In genomic region chr3:152122101-152122500, GRCm38 (mm10) we compare ENCODE assay signal across 8 mouse cellular contexts. TPM values are rescaled to one million over a fixed set of nuclear protein-coding genes. Genes with fewer than 3 reads are reported as not detected.
DNase-seq lines count a peak whose midpoint lies in the region; ATAC-seq and TF ChIP-seq lines count a peak whose summit lies in the region.

No protein-coding gene starts in this region.

- no peak overlapping the region for H3K27ac ChIP-seq in limb, embryonic 14.5 days (replicated peaks; ENCODE audit: low read depth, low read length)
- H3K27ac ChIP-seq in limb, embryonic 10.5 days, result no peak overlapping the region
- peak overlapping the region; percentile 79 for H3K27ac ChIP-seq in heart, embryonic 10.5 days

- no peaks in the 10 kb centered on the region for H3K9me3 ChIP-seq in limb, embryonic 14.5 days (ENCODE audit: control insufficient read depth, low read length)
- H3K9me3 ChIP-seq in limb, embryonic 10.5 days (replicated peaks), result no peaks in the 10 kb centered on the region
- no peaks in the 10 kb centered on the region for H3K9me3 ChIP-seq in heart, embryonic 10.5 days

- H3K9ac ChIP-seq in limb, embryonic 14.5 days (ENCODE audit: low read depth, low read length, severe bottlenecking), result no peak overlapping the region

- H3K36me3 ChIP-seq in limb, embryonic 14.5 days (ENCODE audit: control insufficient read depth, insufficient read depth, low read length), result no peaks in the 10 kb centered on the region
- H3K36me3 ChIP-seq in limb, embryonic 10.5 days, result no peaks in the 10 kb centered on the region
- H3K36me3 ChIP-seq in heart, embryonic 10.5 days, result no peaks in the 10 kb centered on the region; the same call in 1 of the 2 replicates
- no peaks in the 10 kb centered on the region for H3K36me3 ChIP-seq in myocyte (ENCODE audit: control insufficient read depth, insufficient read depth)

- H3K79me2 ChIP-seq in myocyte (ENCODE audit: control insufficient read depth, insufficient read depth), result no peaks in the 10 kb centered on the region

- WGBS in limb, embryonic 14.5 days, result 38% methylated on average over 6 of the region's 6 CpGs
- WGBS in limb, embryonic 10.5 days, result 70% methylated on average over 6 of the region's 6 CpGs
- WGBS in heart, embryonic 10.5 days, result 20% methylated on average over 6 of the region's 6 CpGs

- no peaks in the 10 kb centered on the region for H3K4me1 ChIP-seq in limb, embryonic 14.5 days (ENCODE audit: control insufficient read depth, insufficient read depth, low read length)
- no peaks in the 10 kb centered on the region for H3K4me1 ChIP-seq in limb, embryonic 10.5 days
- peaks cover 52% of the 10 kb centered on the region for H3K4me1 ChIP-seq in heart, embryonic 10.5 days

- H3K4me2 ChIP-seq in limb, embryonic 14.5 days (replicated peaks; ENCODE audit: low read depth, low read length, severe bottlenecking), result no peak overlapping the region
- H3K4me2 ChIP-seq in myocyte (ENCODE audit: low read depth), result peak overlapping the region; percentile 78

- ATAC-seq in limb, embryonic 14.5 days (ENCODE audit: low FRiP score, low read depth), result no peak

- peak; percentile 54 for DNase-seq in limb, embryonic 14.5 days (ENCODE audit: low spot score)
- DNase-seq in limb, embryonic 10.5 days (ENCODE audit: low spot score), result no peak
- peak; percentile 85 to 89 for DNase-seq in adrenal gland, postnatal 36 days
- DNase-seq in heart, embryonic 10.5 days (ENCODE audit: low spot score), result no peak
- DNase-seq in kidney, postnatal 25 days, result peak; percentile 88 to 90
- DNase-seq in retina, postnatal 1 day, result no peak
- DNase-seq in yolk sac, embryonic 10.5 days (ENCODE audit: low spot score), result no peak

- no peaks in the 10 kb centered on the region for H3K27me3 ChIP-seq in limb, embryonic 14.5 days (ENCODE audit: control insufficient read depth, insufficient read depth, low read length)
- H3K27me3 ChIP-seq in limb, embryonic 10.5 days (ENCODE audit: low read depth, poor library complexity, severe bottlenecking), result no peaks in the 10 kb centered on the region
- no peaks in the 10 kb centered on the region for H3K27me3 ChIP-seq in heart, embryonic 10.5 days (ENCODE audit: insufficient read depth, poor library complexity, severe bottlenecking)
- H3K27me3 ChIP-seq in myocyte (ENCODE audit: control insufficient read depth, insufficient read depth, insufficient read length), result no peaks in the 10 kb centered on the region

- TF ChIP-seq POLR2A in limb, embryonic 14.5 days (IDR thresholded peaks at IDR 0.05; ENCODE audit: borderline replicate concordance, extremely low read depth, insufficient read depth, insufficient read length), result no peak
- no peak for TF ChIP-seq POLR2A in myocyte (IDR thresholded peaks at IDR 0.05; ENCODE audit: insufficient read length, low read depth)

- no peak overlapping the region for H3K4me3 ChIP-seq in limb, embryonic 14.5 days (replicated peaks; ENCODE audit: low read length)
- H3K4me3 ChIP-seq in limb, embryonic 10.5 days, result no peak overlapping the region
- H3K4me3 ChIP-seq in heart, embryonic 10.5 days, result no peak overlapping the region
- H3K4me3 ChIP-seq in myocyte, result no peak overlapping the region

- no peak overlapping the region for H3ac ChIP-seq in myocyte (ENCODE audit: control insufficient read depth, insufficient read length)

TF ChIP-seq in myocyte, 11 proteins besides CTCF, POLR2A, EP300 and RAD21:
- no peak for TF ChIP-seq MAX (IDR thresholded peaks at IDR 0.05; ENCODE audit: low read depth)
- TF ChIP-seq MYOD1 (IDR thresholded peaks at IDR 0.05; ENCODE audit: control insufficient read depth in 1 of 3, insufficient read length in 2 of 3, low read depth in 2 of 3), result no peak
- 0 out of 2 replicates have a peak, but pooled peaks have one; percentile 32 for TF ChIP-seq CEBPB (IDR thresholded peaks at IDR 0.05; ENCODE audit: insufficient read depth, poor library complexity, severe bottlenecking)
- TF ChIP-seq MYOG (IDR thresholded peaks at IDR 0.05; ENCODE audit: control insufficient read depth in 1 of 3, insufficient read depth in 1 of 3, insufficient read length in 2 of 3, low read depth in 2 of 3), result no peak
- no peak for TF ChIP-seq TCF3 (IDR thresholded peaks at IDR 0.05; ENCODE audit: insufficient read length, low read depth)
- no peak for TF ChIP-seq TCF12 (IDR thresholded peaks at IDR 0.05; ENCODE audit: insufficient read depth, poor library complexity, severe bottlenecking)
- TF ChIP-seq USF1 (IDR thresholded peaks at IDR 0.05; ENCODE audit: low read depth), result peak; percentile 83
- no peak for TF ChIP-seq SRF (IDR thresholded peaks at IDR 0.05; ENCODE audit: control insufficient read depth, insufficient read length, low read depth)
- no peak for TF ChIP-seq REST (IDR thresholded peaks at IDR 0.05; ENCODE audit: insufficient read depth, insufficient read length)
- TF ChIP-seq E2F4 (IDR thresholded peaks at IDR 0.05; ENCODE audit: insufficient read depth), result no peak
- no peak for TF ChIP-seq POLR2AphosphoS2 (IDR thresholded peaks at IDR 0.05; ENCODE audit: insufficient read length, low read depth)

RNA-seq across cellular contexts. Expression of gene Gipc2, which starts 43.9 kb away (rescaled TPM):
- polyA plus RNA-seq in limb, embryonic 14.5 days (2012; rRNA removed), result 0.79 and 2.6 TPM in 2 replicates
- polyA plus RNA-seq in limb, embryonic 14.5 days (2014; fragmentation: Nextera tagmentation; extraction: Ambion mirVana), result 2.9 and 4.3 TPM in 2 replicates
- 2.1 and 4.5 TPM in 2 replicates for polyA plus RNA-seq in limb, embryonic 10.5 days (2016; fragmentation: Nextera tagmentation; extraction: Ambion mirVana)
- total RNA-seq in adrenal gland, postnatal 36 days (2021), result 1 to 10 TPM in 1 of 2 experiments, under 1 TPM in 1; 0.79 to 1.3 TPM
- 4.2 and 10.8 TPM in 2 replicates for polyA plus RNA-seq in heart, embryonic 10.5 days (2016; fragmentation: Nextera tagmentation; extraction: Ambion mirVana)
- polyA plus RNA-seq in myocyte (2012; fragmentation: generic; extraction: Trizol), result 0.16 TPM

Comparison
In these comparisons a context has a peak if more than half of its experiments do, and no peak if none do; other contexts are left out.
1. DNase-seq: peak in limb, embryonic 14.5 days (single experiment), adrenal gland, postnatal 36 days (2 of 2) and kidney, postnatal 25 days (2 of 2); none in limb, embryonic 10.5 days (single experiment), heart, embryonic 10.5 days (single experiment), retina, postnatal 1 day (single experiment) and yolk sac, embryonic 10.5 days (single experiment).